Mouse (Mus musculus): ENCODE results near the gene Itfg1. TPM values are rescaled to one million over a fixed set of nuclear protein-coding genes. Genes with fewer than 3 reads are reported as not detected.

The Itfg1 gene
- polyA plus RNA-seq, 1 experiment = 15.2 TPM

DNA sequence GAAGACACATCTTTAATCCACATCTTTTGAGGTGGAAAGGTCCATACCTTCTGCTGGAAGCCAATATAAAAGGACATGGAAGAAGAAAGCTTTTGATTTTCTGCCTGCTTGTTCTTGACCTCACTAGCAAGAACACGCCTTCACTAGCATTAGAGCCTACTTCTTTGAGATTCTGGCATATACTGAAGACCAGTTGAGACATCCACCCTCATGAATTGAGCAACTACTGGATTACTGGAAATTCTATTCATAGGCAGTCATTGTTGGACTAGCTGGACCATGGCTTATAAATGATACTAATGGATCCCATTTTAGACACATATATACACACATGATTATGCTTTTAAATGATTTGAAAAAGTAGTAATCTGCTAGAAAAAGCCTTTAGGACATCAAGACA is 56.9 kb downstream of the Itfg1 start:
- 93% methylated on average over 1 of the region's 1 CpGs for WGBS
- Histone ChIP-seq H3K27ac (ENCODE audit: control insufficient read depth, insufficient read depth, low read length) (no peak overlapping the region), H3K4me3 (ENCODE audit: control insufficient read depth, insufficient read depth, low read length) (no peak overlapping the region), H3K36me3 (ENCODE audit: control insufficient read depth, insufficient read depth, low read length) (no peaks in the 10 kb centered on the region), H3K4me1 (replicated peaks; ENCODE audit: control insufficient read depth, insufficient read depth, low read length) (no peaks in the 10 kb centered on the region), H3K27me3 (ENCODE audit: control insufficient read depth, insufficient read depth, low read length) (no peaks in the 10 kb centered on the region)
- DNase-seq = no peak
- TF ChIP-seq CTCF (IDR thresholded peaks at IDR 0.05; ENCODE audit: borderline replicate concordance, control insufficient read depth, extremely low read depth, insufficient read depth, low read length, poor library complexity) (no peak), POLR2A (IDR thresholded peaks at IDR 0.05; ENCODE audit: control insufficient read depth, extremely low read depth, insufficient read depth, low read length, poor library complexity) (no peak)

GRCm38 (mm10) chr8:85780091-85780490 is 60.6 kb downstream of the Itfg1 start:
- TF ChIP-seq POLR2A (IDR thresholded peaks at IDR 0.05; ENCODE audit: control insufficient read depth, extremely low read depth, insufficient read depth, low read length, poor library complexity) (no peak), CTCF (IDR thresholded peaks at IDR 0.05; ENCODE audit: borderline replicate concordance, control insufficient read depth, extremely low read depth, insufficient read depth, low read length, poor library complexity) (no peak)
- no peak for DNase-seq
- Histone ChIP-seq H3K27ac (ENCODE audit: control insufficient read depth, insufficient read depth, low read length) (no peak overlapping the region), H3K4me1 (replicated peaks; ENCODE audit: control insufficient read depth, insufficient read depth, low read length) (no peaks in the 10 kb centered on the region), H3K36me3 (ENCODE audit: control insufficient read depth, insufficient read depth, low read length) (no peaks in the 10 kb centered on the region), H3K27me3 (ENCODE audit: control insufficient read depth, insufficient read depth, low read length) (no peaks in the 10 kb centered on the region), H3K4me3 (ENCODE audit: control insufficient read depth, insufficient read depth, low read length) (no peak overlapping the region)
- 96% methylated on average over 3 of the region's 3 CpGs for WGBS

- Histone ChIP-seq H3K27me3 (ENCODE audit: control insufficient read depth, insufficient read depth, low read length) (no peaks in the 10 kb centered on the region), H3K27ac (ENCODE audit: control insufficient read depth, insufficient read depth, low read length) (no peak overlapping the region), H3K4me3 (ENCODE audit: control insufficient read depth, insufficient read depth, low read length) (no peak overlapping the region), H3K4me1 (replicated peaks; ENCODE audit: control insufficient read depth, insufficient read depth, low read length) (no peaks in the 10 kb centered on the region), H3K36me3 (ENCODE audit: control insufficient read depth, insufficient read depth, low read length) (no peaks in the 10 kb centered on the region)
- no peak for DNase-seq
- WGBS = 98% methylated on average over 2 of the region's 2 CpGs
- TF ChIP-seq POLR2A (IDR thresholded peaks at IDR 0.05; ENCODE audit: control insufficient read depth, extremely low read depth, insufficient read depth, low read length, poor library complexity) = no peak
- TF ChIP-seq CTCF (IDR thresholded peaks at IDR 0.05; ENCODE audit: borderline replicate concordance, control insufficient read depth, extremely low read depth, insufficient read depth, low read length, poor library complexity) = no peak
These were observed 95.7 kb downstream of the Itfg1 start for GRCm38 (mm10) chr8:85745053-85745452.

DNA sequence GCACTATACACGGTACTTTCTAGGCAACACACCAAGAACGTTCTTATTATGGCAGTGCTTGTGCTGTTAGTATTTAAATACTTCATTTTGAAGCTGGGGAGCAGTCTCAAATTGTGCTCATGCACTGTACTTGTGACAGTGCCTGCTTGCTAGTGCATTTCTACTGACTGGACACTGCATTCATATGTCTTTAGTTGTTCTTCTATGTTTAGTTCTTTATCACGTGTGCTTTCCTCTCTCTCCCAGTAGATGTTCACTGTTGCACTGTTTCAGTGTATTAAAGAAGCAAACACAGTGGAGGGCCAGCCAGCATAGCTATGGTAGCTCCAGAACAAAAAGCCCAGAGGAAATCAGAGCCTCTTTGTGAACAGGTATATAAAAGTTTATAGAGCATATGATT is 110.2 kb downstream of the Itfg1 start:
- no peak for DNase-seq
- no peaks in the 10 kb centered on the region for H3K36me3 ChIP-seq (ENCODE audit: control insufficient read depth, insufficient read depth, low read length)
- H3K27me3 ChIP-seq (ENCODE audit: control insufficient read depth, insufficient read depth, low read length) = no peaks in the 10 kb centered on the region
- no peak overlapping the region for H3K27ac ChIP-seq (ENCODE audit: control insufficient read depth, insufficient read depth, low read length)
- no peak for TF ChIP-seq CTCF (IDR thresholded peaks at IDR 0.05; ENCODE audit: borderline replicate concordance, control insufficient read depth, extremely low read depth, insufficient read depth, low read length, poor library complexity)
- TF ChIP-seq POLR2A (IDR thresholded peaks at IDR 0.05; ENCODE audit: control insufficient read depth, extremely low read depth, insufficient read depth, low read length, poor library complexity) = no peak
- WGBS = 97% methylated on average over 3 of the region's 3 CpGs
- no peaks in the 10 kb centered on the region for H3K4me1 ChIP-seq (replicated peaks; ENCODE audit: control insufficient read depth, insufficient read depth, low read length)
- H3K4me3 ChIP-seq (ENCODE audit: control insufficient read depth, insufficient read depth, low read length) = no peak overlapping the region

DNA sequence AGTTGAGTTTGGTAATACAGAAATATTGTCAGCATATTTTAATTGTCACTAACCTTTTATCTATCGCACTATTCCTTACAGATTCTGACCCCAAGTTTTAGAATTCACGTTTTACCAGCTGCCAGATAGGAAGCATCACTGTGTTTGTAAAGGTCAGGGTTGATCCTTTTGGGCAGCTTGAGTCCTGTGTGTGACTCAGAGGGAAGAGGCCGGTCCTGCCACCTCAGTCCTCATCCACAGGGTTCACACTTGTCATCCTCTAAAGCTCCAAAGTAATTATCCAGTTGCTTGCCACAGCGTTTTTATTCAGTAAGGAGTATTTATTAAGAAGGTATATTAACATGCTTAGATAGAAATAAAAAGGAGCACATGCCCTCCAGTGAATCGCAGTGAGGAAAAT is 123.5 kb downstream of the Itfg1 start:
- TF ChIP-seq CTCF (IDR thresholded peaks at IDR 0.05; ENCODE audit: borderline replicate concordance, control insufficient read depth, extremely low read depth, insufficient read depth, low read length, poor library complexity) = no peak
- no peak for TF ChIP-seq POLR2A (IDR thresholded peaks at IDR 0.05; ENCODE audit: control insufficient read depth, extremely low read depth, insufficient read depth, low read length, poor library complexity)
- Histone ChIP-seq H3K27me3 (ENCODE audit: control insufficient read depth, insufficient read depth, low read length) (no peaks in the 10 kb centered on the region), H3K4me1 (replicated peaks; ENCODE audit: control insufficient read depth, insufficient read depth, low read length) (no peaks in the 10 kb centered on the region), H3K4me3 (ENCODE audit: control insufficient read depth, insufficient read depth, low read length) (no peak overlapping the region), H3K27ac (ENCODE audit: control insufficient read depth, insufficient read depth, low read length) (no peak overlapping the region), H3K36me3 (ENCODE audit: control insufficient read depth, insufficient read depth, low read length) (peaks cover 9% of the 10 kb centered on the region; the same call in 1 of the 2 replicates)
- 93% methylated on average over 5 of the region's 5 CpGs for WGBS
- no peak for DNase-seq

DNA sequence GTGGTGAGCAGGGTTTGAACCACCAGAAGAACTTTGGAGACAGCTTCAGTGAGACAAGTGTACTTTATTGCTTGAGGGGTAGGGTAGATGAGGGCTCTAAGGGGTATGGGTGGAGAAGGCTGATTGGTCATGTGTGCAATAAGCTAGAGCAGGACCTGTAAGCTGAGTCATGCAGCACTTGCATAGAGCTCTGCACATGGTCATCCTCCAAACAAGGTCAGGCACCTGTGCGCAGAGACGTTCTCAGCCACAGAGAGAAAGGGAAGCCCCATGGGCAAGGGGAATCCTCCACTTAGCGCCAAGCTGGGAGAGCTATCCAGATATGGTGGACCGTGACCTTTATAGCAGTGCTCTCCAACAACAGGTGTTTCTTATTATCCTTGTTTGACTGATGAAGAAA is 124.0 kb downstream of the Itfg1 start:
- TF ChIP-seq CTCF (IDR thresholded peaks at IDR 0.05; ENCODE audit: borderline replicate concordance, control insufficient read depth, extremely low read depth, insufficient read depth, low read length, poor library complexity) (no peak), POLR2A (IDR thresholded peaks at IDR 0.05; ENCODE audit: control insufficient read depth, extremely low read depth, insufficient read depth, low read length, poor library complexity) (no peak)
- Histone ChIP-seq H3K27me3 (ENCODE audit: control insufficient read depth, insufficient read depth, low read length) (no peaks in the 10 kb centered on the region), H3K36me3 (ENCODE audit: control insufficient read depth, insufficient read depth, low read length) (peaks cover 5% of the 10 kb centered on the region; the same call in 1 of the 2 replicates), H3K4me1 (replicated peaks; ENCODE audit: control insufficient read depth, insufficient read depth, low read length) (no peaks in the 10 kb centered on the region), H3K4me3 (ENCODE audit: control insufficient read depth, insufficient read depth, low read length) (no peak overlapping the region), H3K27ac (ENCODE audit: control insufficient read depth, insufficient read depth, low read length) (no peak overlapping the region)
- DNase-seq = no peak
- 94% methylated on average over 4 of the region's 4 CpGs for WGBS

GRCm38 (mm10) chr8:85706988-85707387 is 133.7 kb downstream of the Itfg1 start:
- WGBS = 68% methylated on average over 2 of the region's 2 CpGs
- Histone ChIP-seq H3K27me3 (ENCODE audit: control insufficient read depth, insufficient read depth, low read length) (no peaks in the 10 kb centered on the region), H3K36me3 (ENCODE audit: control insufficient read depth, insufficient read depth, low read length) (no peaks in the 10 kb centered on the region), H3K27ac (ENCODE audit: control insufficient read depth, insufficient read depth, low read length) (no peak overlapping the region), H3K4me1 (replicated peaks; ENCODE audit: control insufficient read depth, insufficient read depth, low read length) (no peaks in the 10 kb centered on the region), H3K4me3 (ENCODE audit: control insufficient read depth, insufficient read depth, low read length) (no peak overlapping the region)
- DNase-seq = no peak
- no peak for TF ChIP-seq CTCF (IDR thresholded peaks at IDR 0.05; ENCODE audit: borderline replicate concordance, control insufficient read depth, extremely low read depth, insufficient read depth, low read length, poor library complexity)
- no peak for TF ChIP-seq POLR2A (IDR thresholded peaks at IDR 0.05; ENCODE audit: control insufficient read depth, extremely low read depth, insufficient read depth, low read length, poor library complexity)
